Mouse (Mus musculus): ENCODE data around the gene Gnl2.

DNA sequence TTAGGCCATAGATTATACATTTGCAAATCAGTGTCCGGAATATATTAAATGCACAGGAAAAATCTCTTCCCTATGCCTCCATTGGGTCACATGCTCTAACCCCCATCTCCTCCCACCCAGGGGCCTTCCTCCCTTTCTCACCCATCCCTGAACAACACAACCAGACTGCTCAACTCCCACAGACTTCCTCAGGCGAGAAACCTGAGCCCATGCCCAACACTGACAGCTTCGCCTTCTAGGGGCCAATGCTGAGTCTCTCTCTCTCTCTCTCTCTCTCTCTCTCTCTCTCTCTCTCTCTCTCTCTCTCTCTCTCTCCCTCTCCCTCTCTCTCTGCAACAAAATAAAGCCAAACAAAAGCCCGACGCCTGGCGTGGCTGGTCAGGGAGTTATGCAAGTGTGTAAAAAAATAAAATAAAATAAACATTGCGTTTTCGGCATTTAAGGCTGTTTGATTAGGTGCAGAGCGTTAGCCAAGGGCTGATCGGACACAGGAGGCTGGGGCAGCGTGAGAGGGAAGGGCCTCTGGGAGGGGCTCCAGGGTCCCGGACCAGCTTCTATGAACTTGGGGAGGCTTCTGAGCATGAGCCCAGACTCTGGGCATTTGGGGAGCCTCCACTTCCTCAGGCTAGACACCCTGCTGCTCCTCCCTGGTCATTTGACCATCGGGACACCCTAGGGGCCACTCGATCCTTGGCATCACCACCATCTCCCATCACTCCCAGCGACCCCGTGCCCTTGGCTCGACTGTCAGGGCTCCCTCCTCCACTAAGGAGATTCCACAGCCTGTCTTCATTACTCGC is 31.3 kb upstream of the Gnl2 start:
- no peak for TF ChIP-seq CTCF (IDR thresholded peaks at IDR 0.05)
- TF ChIP-seq EP300 (IDR thresholded peaks at IDR 0.05), result no peak
